Mouse (Mus musculus) cerebellum, adult (tissue): ENCODE results near the gene Fxyd1.

Source experiments
- ATAC-seq: cut with Nextera tagmentation; 2 replicates; pipeline ENCODE4 v1.9.2; 2017; ENCODE audit warnings: mild to moderate bottlenecking, moderate library complexity, mixed read lengths; ENCODE audit not compliant: insufficient number of reproducible peaks, low FRiP score, low TSS enrichment

The Fxyd1 gene

GRCm38 (mm10) chr7:31079670-31080069 lies 22.7 kb upstream of the Fxyd1 start:
- ATAC-seq: no peak

- no peak for ATAC-seq
These were observed 21.0 kb upstream of the Fxyd1 start for GRCm38 (mm10) chr7:31077885-31078445.

- ATAC-seq: peak; percentile 20; the same call in 1 of the 2 replicates
These were observed 20.5 kb upstream of the Fxyd1 start for GRCm38 (mm10) chr7:31077470-31077869.

GRCm38 (mm10) chr7:31076492-31076891 lies 19.5 kb upstream of the Fxyd1 start, which contains the start of gene Fxyd3:
Gene Fxyd3 (minus strand): TSS chr7:31076704.
- no peak for ATAC-seq

- ATAC-seq: no peak
These were observed 17.7 kb upstream of the Fxyd1 start for GRCm38 (mm10) chr7:31074713-31075069.

GRCm38 (mm10) chr7:31074061-31074712 lies 17.2 kb upstream of the Fxyd1 start:
- no peak for ATAC-seq

GRCm38 (mm10) chr7:31073546-31073945 lies 16.5 kb upstream of the Fxyd1 start:
- no peak for ATAC-seq

- no peak for ATAC-seq
These were observed 15.3 kb upstream of the Fxyd1 start for GRCm38 (mm10) chr7:31072326-31072725.

GRCm38 (mm10) chr7:31070324-31070723 lies 13.3 kb upstream of the Fxyd1 start:
- no peak for ATAC-seq

GRCm38 (mm10) chr7:31069491-31069890 lies 12.5 kb upstream of the Fxyd1 start:
- no peak for ATAC-seq

GRCm38 (mm10) chr7:31067836-31068235 lies 10.8 kb upstream of the Fxyd1 start:
- ATAC-seq: no peak

GRCm38 (mm10) chr7:31063074-31063560 lies 6.1 kb upstream of the Fxyd1 start:
- ATAC-seq: no peak

GRCm38 (mm10) chr7:31060621-31061010 lies 3.6 kb upstream of the Fxyd1 start:
- ATAC-seq: no peak

GRCm38 (mm10) chr7:31059919-31060620 lies 3.1 kb upstream of the Fxyd1 start:
- no peak for ATAC-seq

GRCm38 (mm10) chr7:31059108-31059507 lies 2.1 kb upstream of the Fxyd1 start, which contains the start of gene Lgi4:
Gene Lgi4 (plus strand): TSS chr7:31059342.
- peak; percentile 53; the same call in 1 of the 2 replicates for ATAC-seq

GRCm38 (mm10) chr7:31058211-31058610 lies 1.2 kb upstream of the Fxyd1 start:
- ATAC-seq: no peak

GRCm38 (mm10) chr7:31057730-31058129 lies 731 bp upstream of the Fxyd1 start:
- ATAC-seq: no peak

- ATAC-seq: no peak
These were observed 551 bp downstream of the Fxyd1 start for GRCm38 (mm10) chr7:31056448-31056847.

GRCm38 (mm10) chr7:31055883-31056282 lies 1.1 kb downstream of the Fxyd1 start:
- ATAC-seq: no peak

- no peak for ATAC-seq
These were observed 1.6 kb downstream of the Fxyd1 start for GRCm38 (mm10) chr7:31055354-31055824.

GRCm38 (mm10) chr7:31054661-31055320 lies 2.2 kb downstream of the Fxyd1 start:
- no peak for ATAC-seq
